Mouse (Mus musculus): Measurements from ENCODE around the gene Zfand5.

DNA sequence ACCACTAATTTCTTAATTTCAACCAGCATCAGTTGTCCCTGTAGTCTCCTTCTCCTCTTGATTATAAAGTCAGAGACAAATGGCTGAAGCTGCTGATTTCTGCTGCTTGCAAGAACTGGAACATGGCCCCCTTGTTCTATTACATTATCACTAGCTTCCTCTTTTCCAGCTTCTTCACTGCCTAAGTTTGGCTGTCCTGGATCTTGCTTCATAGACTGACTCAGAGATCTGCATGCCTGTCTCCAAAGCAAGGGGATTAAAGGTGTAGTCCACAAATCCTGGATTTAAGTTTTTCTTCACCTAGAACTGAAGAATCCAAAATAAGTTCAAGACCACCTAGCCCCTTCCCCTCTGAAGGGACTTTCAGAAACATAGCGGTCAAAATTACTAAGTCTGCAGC lies 47.5 kb downstream of the Zfand5 start:
- TF ChIP-seq CTCF (IDR thresholded peaks at IDR 0.05; ENCODE audit: extremely low read depth, insufficient read depth, low read length) (no peak), POLR2A (IDR thresholded peaks at IDR 0.05; ENCODE audit: extremely low read depth, insufficient read depth, low read length) (no peak)

Data from cortical plate, adult 2 months (tissue).